Mouse (Mus musculus) ES-CJ7 (cell line): ENCODE results near the gene Zmiz2.
"Not testable (repeated sequence)": the region's sequence is repeated elsewhere in the genome, so short reads cannot be mapped to it uniquely, and the experiment has no call there.

Experiments used
- DNase-seq: peaks from one replicate; pipeline ENCODE4 v3.0.0; 2011; ENCODE audit warnings: low read depth, low spot score

The Zmiz2 gene

GRCm38 (mm10) chr11:6420283-6420703 is 31.4 kb downstream of the Zmiz2 start:
- peak; percentile 51 for DNase-seq

- peak; percentile 45 for DNase-seq
Observed at GRCm38 (mm10) chr11:6420722-6421350, 32.0 kb downstream of the Zmiz2 start.

GRCm38 (mm10) chr11:6430186-6430585 is 41.3 kb downstream of the Zmiz2 start:
- no peak for DNase-seq

GRCm38 (mm10) chr11:6436442-6436841 is 47.6 kb downstream of the Zmiz2 start:
- DNase-seq = peak; percentile 95

GRCm38 (mm10) chr11:6437667-6438066 is 48.8 kb downstream of the Zmiz2 start:
- no peak for DNase-seq

GRCm38 (mm10) chr11:6440171-6440570 is 51.3 kb downstream of the Zmiz2 start:
- DNase-seq = no peak

GRCm38 (mm10) chr11:6442566-6442965 is 53.7 kb downstream of the Zmiz2 start:
- no peak for DNase-seq

GRCm38 (mm10) chr11:6443102-6443501 is 54.2 kb downstream of the Zmiz2 start:
- DNase-seq = no peak

GRCm38 (mm10) chr11:6443727-6444076 is 54.8 kb downstream of the Zmiz2 start:
- DNase-seq = no peak

- DNase-seq = peak; percentile 100
Observed at GRCm38 (mm10) chr11:6444077-6444853, 55.4 kb downstream of the Zmiz2 start, which contains the start of gene H2afv. Gene H2afv, minus strand, starts transcription at chr11:6444443.

GRCm38 (mm10) chr11:6445441-6445840 is 56.6 kb downstream of the Zmiz2 start:
- no peak for DNase-seq

GRCm38 (mm10) chr11:6445951-6446350 is 57.1 kb downstream of the Zmiz2 start:
- DNase-seq = no peak

- DNase-seq = no peak
Observed at GRCm38 (mm10) chr11:6447493-6447892, 58.6 kb downstream of the Zmiz2 start.

- DNase-seq = not testable (repeated sequence)
Observed at GRCm38 (mm10) chr11:6448155-6448554, 59.3 kb downstream of the Zmiz2 start.
